Mouse (Mus musculus): ENCODE results near the gene Olfr1009.
"Not testable (repeated sequence)": the region's sequence is repeated elsewhere in the genome, so short reads cannot be mapped to it uniquely, and the experiment has no call there.

Olfr1009 gene

GRCm38 (mm10) chr2:85715119-85715518, at the start of gene Olfr1009:
TSS of gene Olfr1009 (plus strand) at chr2:85715419.
- DNase-seq = no peak

GRCm38 (mm10) chr2:85678667-85679066, 36.6 kb upstream of the Olfr1009 start, which contains the start of gene Olfr1006:
TSS of gene Olfr1006 (minus strand) at chr2:85678767.
- no peak for DNase-seq

DNA sequence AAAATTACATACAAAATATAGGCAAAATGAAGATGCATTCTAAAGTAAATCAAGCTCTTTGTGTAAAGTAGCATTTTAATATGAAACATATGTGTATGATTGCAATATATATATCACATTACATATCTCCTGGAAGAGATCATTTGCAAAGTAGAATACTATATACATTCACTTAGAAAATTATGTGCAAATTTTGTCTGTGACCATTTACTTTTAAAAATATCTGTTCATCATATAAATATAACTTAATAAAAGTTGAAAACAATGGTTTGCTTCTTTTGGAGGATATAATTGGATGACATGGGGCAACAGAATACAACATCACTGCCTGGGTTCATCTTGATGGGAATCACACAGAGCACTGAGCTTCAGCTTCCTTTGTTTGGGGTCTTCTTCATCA, 26.1 kb upstream of the Olfr1009 start, which contains the start of gene Olfr1008:
Gene Olfr1008, plus strand, starts transcription at position 301 of the 400 bp plus-strand sequence.
- no peak for DNase-seq

DNA sequence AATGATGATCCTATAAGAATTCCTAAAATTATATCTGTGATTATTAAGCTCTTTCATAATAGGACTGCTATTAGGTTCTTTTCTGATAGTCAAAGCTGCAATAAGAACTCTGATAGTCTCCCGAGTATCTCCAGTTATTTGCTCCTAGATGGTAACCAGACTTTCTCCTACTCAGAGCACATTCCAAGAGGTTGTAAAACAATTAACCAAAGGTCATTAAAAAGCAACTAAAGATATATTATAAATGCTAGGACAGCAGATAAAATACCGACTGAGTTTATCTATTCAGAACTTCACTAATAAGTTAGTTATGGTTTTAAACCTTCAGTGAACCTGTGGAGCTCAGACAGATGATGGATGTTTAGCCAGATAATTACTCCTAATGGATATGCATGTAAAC, 4.5 kb upstream of the Olfr1009 start:
- not testable (repeated sequence) for DNase-seq

DNA sequence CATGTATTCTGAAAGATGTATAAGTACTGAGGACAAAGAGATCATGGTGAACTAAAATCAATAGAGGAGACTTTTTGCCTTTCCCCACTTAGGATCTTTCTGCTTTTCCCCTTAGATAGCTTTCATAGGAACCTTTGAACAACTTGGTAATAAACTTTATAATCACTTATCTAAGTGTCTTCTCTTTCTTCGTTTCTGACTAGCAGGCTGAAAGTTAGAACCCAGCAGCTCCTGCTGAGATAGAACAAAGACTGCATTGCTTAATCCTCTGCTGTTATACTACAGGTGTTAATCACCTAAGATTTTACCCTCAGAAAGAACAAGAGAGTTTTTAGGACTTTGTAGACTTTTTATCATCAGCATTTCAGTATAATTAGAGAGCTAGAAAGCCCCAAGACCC, 4.1 kb upstream of the Olfr1009 start:
- DNase-seq = no peak

DNA sequence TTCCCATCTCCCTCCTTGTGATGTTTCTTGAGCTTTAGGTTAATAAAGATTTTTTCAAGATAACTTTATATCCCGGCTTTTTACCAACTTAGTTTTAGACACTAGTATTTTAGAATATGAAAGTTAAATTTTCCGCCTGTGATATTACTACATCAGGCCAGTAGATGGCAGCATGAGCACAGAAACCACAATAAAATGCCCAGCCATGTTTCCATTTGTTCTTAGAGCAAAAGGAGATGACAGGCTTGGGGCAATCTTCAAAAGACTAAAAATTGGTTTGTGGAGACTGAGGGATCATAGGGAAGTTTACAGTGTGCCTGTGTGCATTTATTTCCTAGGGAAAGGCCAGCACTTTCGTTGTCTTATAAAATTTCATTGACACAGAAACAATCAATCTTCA, 10.6 kb downstream of the Olfr1009 start:
- DNase-seq = no peak

DNA sequence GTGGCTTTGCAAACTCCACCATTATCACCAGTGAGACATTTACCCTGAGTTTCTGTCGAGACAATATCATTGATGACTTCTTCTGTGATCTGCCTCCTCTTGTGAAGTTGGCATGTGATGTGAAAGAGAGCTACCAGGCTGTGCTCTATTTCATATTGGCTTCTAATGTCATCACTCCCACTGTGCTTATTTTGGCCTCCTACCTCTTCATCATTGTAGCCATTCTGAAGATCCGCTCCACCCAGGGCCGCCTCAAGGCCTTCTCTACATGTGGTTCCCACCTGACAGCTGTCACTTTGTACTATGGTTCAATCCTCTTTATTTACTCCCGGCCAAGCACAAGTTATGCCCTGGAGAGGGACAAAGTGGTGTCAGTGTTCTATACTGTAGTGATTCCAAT, 38.6 kb downstream of the Olfr1009 start:
- DNase-seq = no peak

DNA sequence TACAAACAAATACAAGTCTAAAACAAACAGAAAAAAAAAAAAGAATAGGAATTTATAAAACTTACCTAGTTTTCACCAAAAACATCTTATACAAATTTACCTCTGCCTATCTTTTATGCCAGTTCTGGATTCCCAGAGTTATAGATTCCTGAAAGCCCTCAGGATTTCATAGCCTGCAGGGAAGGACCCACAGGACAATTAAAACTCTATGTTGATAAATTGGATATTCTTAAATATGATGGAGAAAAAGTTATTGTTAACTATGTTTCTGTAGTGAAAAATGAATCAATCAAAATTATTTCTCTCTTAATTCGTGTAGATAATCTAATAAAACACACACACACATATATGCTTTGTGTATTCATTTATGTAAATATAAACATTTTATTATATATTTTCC, 47.4 kb downstream of the Olfr1009 start, which contains the start of gene Olfr1012:
Gene Olfr1012, minus strand, starts transcription at position 101 of the 400 bp plus-strand sequence.
- no peak for DNase-seq

DNA sequence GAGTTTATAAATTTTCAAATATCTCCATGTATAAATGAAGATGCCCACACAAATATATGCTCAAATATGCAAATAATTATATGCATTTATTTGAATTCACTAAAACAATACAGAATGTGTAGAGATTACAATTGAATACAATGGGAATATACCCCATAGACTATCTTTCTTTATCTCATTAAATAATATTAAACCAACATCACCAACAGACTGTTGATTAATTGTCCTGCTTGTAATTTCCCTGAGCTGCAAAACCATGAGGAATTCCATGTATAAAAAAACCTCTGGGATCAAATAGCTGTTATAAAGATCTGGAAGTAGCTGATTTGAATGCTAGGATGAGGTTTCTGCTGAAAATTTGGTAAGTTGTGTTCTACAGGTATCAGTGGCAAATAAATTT, 51.6 kb downstream of the Olfr1009 start, which contains the start of gene Olfr1013:
Gene Olfr1013, plus strand, starts transcription at position 301 of the 400 bp plus-strand sequence.
- no peak for DNase-seq

- DNase-seq = no peak
Measured at GRCm38 (mm10) chr2:85772413-85772812, 57.2 kb downstream of the Olfr1009 start, which contains the start of gene Olfr1014. TSS of gene Olfr1014 (plus strand) at chr2:85772713.

Measured in kidney, adult 18-20 months (tissue).